Mouse (Mus musculus) intestine, embryonic 14.5 days (tissue): ENCODE results near the gene Slc37a1. TPM values are rescaled to one million over a fixed set of nuclear protein-coding genes. Genes with fewer than 3 reads are reported as not detected.

Experiments used
- ATAC-seq: fragments of 200-750 bp; cut with Nextera tagmentation; replicated peaks from 2 replicates; pipeline ENCODE4 v1.8.0; 2017; ENCODE audit warnings: low read depth, moderate number of reproducible peaks, moderate TSS enrichment, moderate library complexity; ENCODE audit not compliant: low FRiP score, low TSS enrichment
- DNase-seq: peaks from one replicate; pipeline ENCODE4 v3.0.0-alpha.2; 2018; ENCODE audit warnings: low spot score
- H3K27ac ChIP-seq: fragments of 300-500 bp; sonication (generic); 2 replicates; pipeline ENCODE4 v1.5.1; 2014; ENCODE audit warnings: low read depth, mild to moderate bottlenecking, control low read depth
- H3K27me3 ChIP-seq: fragments of 300-500 bp; sonication (generic); replicated peaks from 2 replicates; pipeline ENCODE4 v1.6.1; 2014; ENCODE audit warnings: low read length, control low read depth; ENCODE audit not compliant: control insufficient read depth, insufficient read depth
- H3K36me3 ChIP-seq: fragments of 300-500 bp; sonication (generic); 2 replicates; pipeline ENCODE4 v1.6.1; 2014; ENCODE audit warnings: low read length, control low read depth; ENCODE audit not compliant: control insufficient read depth, insufficient read depth
- H3K4me1 ChIP-seq: fragments of 300-500 bp; sonication (generic); replicated peaks from 2 replicates; pipeline ENCODE4 v1.6.1; 2014; ENCODE audit warnings: low read length, control low read depth, mixed read lengths; ENCODE audit not compliant: control insufficient read depth, insufficient read depth
- H3K4me2 ChIP-seq: fragments of 300-500 bp; sonication (generic); 2 replicates; pipeline ENCODE4 v1.6.1; 2014; ENCODE audit warnings: low read length
- H3K4me3 ChIP-seq: fragments of 300-500 bp; sonication (generic); 2 replicates; pipeline ENCODE4 v1.5.1; 2014; ENCODE audit warnings: low read depth, low read length, control low read depth, mixed read lengths
- H3K9ac ChIP-seq: fragments of 300-500 bp; sonication (generic); 2 replicates; pipeline ENCODE4 v1.6.1; 2014; ENCODE audit warnings: mild to moderate bottlenecking, low read length
- H3K9me3 ChIP-seq: fragments of 300-500 bp; sonication (generic); 2 replicates; pipeline ENCODE4 v1.6.1; 2016; ENCODE audit warnings: low read length, control low read depth; ENCODE audit not compliant: control insufficient read depth
- WGBS: fragments of 180-500 bp; shearing (Covaris S2); extraction: QIAGEN DNeasy Blood & Tissue Kit; methylation state at CpG from one replicate; pipeline ENCODE4 v1.1.7; 2014; 5-methylcytosine and 5-hydroxymethylcytosine counted together
- polyA plus RNA-seq: library from polyadenylated mRNA; unstranded; fragments of >200 nt; fragmentation: Nextera tagmentation; extraction: Ambion mirVana; gene quantifications from 2 replicates; pipeline ENCODE4 v1.2.1, GENCODE M21; 2014

The Slc37a1 gene
- polyA plus RNA-seq, 1 experiment from 2014 or later, result 14.7 TPM

DNA sequence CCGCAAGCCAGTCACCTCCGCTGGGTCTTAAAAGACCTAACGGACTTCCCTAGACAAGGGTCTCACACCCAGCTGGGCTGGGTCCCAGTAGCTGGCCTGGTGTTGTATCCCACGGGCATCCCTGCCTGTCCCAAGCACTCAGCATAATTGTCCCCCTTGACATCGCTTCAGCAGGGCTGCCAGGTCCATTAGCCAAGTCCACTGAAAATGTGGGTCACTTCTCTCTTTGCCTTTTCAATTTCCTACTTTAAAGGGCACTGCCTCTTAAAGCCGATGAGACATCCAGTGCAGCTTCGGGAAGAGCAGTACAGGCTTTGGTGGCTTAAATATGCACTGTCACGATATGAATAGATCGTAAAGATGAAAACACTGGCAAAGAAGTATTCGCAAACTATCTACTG is 91.8 kb downstream of the Slc37a1 start:
- H3K4me3 ChIP-seq, result no peak overlapping the region
- ATAC-seq, result no peak
- no peaks in the 10 kb centered on the region for H3K36me3 ChIP-seq
- H3K4me1 ChIP-seq, result peaks cover 2% of the 10 kb centered on the region; the same call in 1 of the 2 replicates
- H3K4me2 ChIP-seq, result no peak overlapping the region
- no peak overlapping the region for H3K9ac ChIP-seq
- no peaks in the 10 kb centered on the region for H3K9me3 ChIP-seq
- 65% methylated on average over 10 of the region's 10 CpGs for WGBS
- H3K27ac ChIP-seq, result no peak overlapping the region
- H3K27me3 ChIP-seq, result no peaks in the 10 kb centered on the region
- no peak for DNase-seq

DNA sequence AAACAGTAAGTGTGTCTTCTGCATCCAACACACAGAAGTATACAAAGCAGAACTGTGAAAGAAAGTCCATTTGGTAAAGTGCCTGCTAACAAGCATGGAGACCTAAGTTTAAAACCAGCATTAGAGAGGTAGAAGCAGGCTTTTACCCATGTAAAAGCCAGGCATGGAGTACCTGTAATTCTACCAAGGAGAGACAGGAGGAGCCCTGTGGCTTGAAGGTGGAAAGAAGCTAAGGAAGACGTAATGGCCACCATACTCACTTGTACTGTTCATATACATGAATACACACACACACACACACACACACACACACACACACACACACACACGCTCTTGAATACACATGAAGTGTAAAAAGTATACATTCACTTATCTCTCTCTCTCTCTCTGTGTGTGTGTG is 92.5 kb downstream of the Slc37a1 start:
- 60% methylated on average over 2 of the region's 2 CpGs for WGBS
- DNase-seq (no peak), ATAC-seq (no peak)
- Histone ChIP-seq H3K27ac (no peak overlapping the region), H3K4me1 (peaks cover 2% of the 10 kb centered on the region; the same call in 1 of the 2 replicates), H3K9ac (no peak overlapping the region), H3K4me2 (no peak overlapping the region), H3K9me3 (no peaks in the 10 kb centered on the region), H3K27me3 (no peaks in the 10 kb centered on the region), H3K4me3 (no peak overlapping the region), H3K36me3 (no peaks in the 10 kb centered on the region)

DNA sequence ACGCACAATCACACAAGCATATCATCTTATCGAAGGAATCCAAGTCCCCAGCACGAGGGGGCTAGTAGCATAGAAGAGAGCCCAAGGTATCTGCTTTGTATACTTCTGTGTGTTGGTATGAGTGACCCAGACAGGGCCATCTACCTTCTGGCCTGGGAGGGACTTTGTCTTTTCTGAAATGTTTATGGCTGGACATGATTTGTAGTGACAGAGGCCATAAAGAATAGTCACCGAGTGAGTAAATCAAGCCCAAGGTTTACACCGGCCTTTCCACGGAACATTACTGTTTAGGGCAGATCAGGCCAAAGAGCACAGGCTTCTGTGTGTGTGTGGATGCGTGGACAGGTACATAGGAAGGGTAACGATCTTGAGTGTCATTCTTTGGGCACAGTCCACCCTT is 93.3 kb downstream of the Slc37a1 start:
- Histone ChIP-seq H3K4me3 (no peak overlapping the region), H3K27ac (no peak overlapping the region), H3K4me1 (peaks cover 4% of the 10 kb centered on the region), H3K4me2 (no peak overlapping the region), H3K9me3 (no peaks in the 10 kb centered on the region), H3K9ac (no peak overlapping the region), H3K27me3 (no peaks in the 10 kb centered on the region), H3K36me3 (no peaks in the 10 kb centered on the region)
- no peak for DNase-seq
- WGBS, result 34% methylated on average over 8 of the region's 8 CpGs
- ATAC-seq, result no peak; the same call in 1 of the 2 replicates

DNA sequence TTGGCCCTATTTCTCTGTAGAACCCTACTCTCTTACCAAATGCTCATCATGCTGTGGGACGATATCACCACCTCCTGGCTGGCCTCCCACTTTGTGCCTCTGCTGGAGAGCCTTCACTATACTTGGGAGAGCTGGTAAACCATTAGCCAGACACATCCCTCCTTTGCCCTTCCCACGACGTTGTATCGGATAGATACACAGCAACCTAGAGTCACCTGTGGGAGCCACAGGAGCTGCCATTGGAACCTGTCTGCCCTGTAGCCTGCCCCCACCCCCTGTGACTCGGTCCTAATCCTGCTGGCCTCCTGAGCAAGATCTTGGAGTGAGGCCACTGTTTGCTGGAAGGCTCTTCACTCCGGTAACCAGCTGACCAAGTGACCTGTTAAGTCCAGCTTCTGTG is 96.7 kb downstream of the Slc37a1 start:
- Histone ChIP-seq H3K36me3 (no peaks in the 10 kb centered on the region), H3K9me3 (no peaks in the 10 kb centered on the region), H3K27me3 (no peaks in the 10 kb centered on the region), H3K4me3 (no peak overlapping the region), H3K9ac (no peak overlapping the region), H3K4me2 (no peak overlapping the region), H3K4me1 (peaks cover 27% of the 10 kb centered on the region), H3K27ac (no peak overlapping the region)
- ATAC-seq, result no peak
- DNase-seq, result no peak
- WGBS, result 63% methylated on average over 6 of the region's 6 CpGs

DNA sequence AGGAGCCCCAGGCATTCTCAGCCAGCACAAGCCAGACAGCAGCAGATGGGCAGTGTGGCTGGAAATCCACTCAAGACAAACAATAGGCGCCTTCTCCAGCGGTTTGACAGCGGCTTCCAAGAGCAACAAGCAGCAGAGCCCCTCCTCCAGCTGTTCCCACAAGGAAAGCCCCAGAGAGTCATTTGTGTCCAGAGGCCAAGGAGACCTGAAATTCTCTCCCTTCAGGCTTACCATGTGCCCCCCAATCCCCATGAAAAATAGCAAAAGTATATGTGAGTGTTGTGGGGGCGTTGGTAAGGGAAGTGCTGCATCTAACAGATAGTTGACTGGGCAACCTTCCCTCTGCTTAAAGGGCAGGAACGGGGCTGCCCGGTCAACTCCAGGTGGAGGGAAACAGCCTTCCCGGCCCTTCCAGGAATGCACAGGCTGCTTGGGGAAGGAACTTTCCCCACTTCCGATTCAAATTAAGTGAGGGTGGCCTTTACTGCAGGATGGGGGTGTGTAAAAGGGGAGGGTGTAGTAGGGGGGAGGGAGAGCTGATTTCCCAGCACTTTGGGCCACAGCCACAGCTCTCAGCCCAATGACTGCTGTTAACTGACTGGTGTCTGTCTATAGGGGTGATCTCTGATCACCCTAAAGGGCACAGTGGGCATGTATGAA is 98.5 kb downstream of the Slc37a1 start:
- Histone ChIP-seq H3K9ac (peak overlapping the region; percentile 6; the same call in 1 of the 2 replicates), H3K4me3 (no peak overlapping the region), H3K27me3 (no peaks in the 10 kb centered on the region), H3K27ac (peak overlapping the region; percentile 82), H3K36me3 (no peaks in the 10 kb centered on the region), H3K9me3 (no peaks in the 10 kb centered on the region), H3K4me1 (peaks cover 45% of the 10 kb centered on the region), H3K4me2 (peak overlapping the region; percentile 74)
- WGBS, result 15% methylated on average over 8 of the region's 8 CpGs
- 0 out of 2 replicates have a peak, but pooled peaks have one; percentile 11 for ATAC-seq
- DNase-seq, result peak; percentile 62

DNA sequence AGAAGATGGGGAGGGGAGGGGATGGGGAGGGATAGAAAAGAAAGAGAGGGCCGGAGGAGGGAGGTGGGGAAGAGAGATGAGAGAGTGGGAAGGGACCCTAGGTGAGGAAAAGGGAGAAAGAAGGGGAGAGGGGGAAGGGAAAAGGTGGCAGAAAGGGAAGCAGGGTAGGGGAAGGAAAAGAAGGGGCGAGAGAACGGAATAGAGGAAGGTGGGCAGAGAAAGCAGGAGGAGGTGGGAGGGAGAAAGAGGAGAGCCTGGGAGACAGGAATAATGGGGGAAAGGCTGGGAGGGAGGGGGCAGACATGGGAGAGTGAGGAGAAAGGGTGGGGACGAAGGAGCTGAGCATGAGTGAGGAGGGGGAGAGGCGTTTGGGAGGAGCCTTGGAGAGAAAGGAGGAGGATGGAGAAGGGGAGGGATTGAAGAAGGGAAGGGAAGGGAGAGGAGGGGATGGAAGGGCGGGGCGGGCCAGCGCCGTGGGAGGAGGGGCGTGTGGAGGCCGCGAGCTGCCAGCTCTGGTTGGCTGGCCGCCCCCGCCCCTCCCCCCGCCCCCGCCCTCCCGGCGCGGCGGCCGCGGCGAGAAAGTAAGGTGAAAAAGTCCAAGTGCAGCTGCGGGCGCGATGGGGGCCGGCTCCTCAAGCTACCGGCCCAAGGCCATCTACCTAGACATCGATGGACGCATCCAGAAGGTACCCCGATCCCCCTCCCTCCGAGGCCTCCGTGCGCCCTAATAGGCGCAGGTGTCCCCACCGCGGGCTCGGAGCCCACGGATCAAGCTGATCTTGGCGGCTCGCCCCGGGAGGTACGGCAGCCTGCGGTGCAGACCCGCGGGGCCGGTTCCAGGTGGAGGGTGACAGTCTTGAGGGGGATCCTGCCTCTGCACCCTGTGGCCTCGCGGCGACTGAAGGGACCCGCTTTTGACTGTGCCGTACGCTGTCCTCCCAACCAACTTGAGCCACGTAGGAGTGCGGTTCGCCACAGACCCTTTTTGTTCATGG is 99.4 kb downstream of the Slc37a1 start, which contains the start of gene Pde9a:
Pde9a (plus strand) TSS at position 540 of the 995 bp plus-strand sequence.
- peak within 1 kb of the TSS; percentile 77 for H3K9ac ChIP-seq
- peaks cover 50% of the 10 kb centered on the region for H3K4me1 ChIP-seq
- peak within 1 kb of the TSS; percentile 82 for H3K27ac ChIP-seq
- H3K4me3 ChIP-seq, result peak within 1 kb of the TSS; percentile 80
- ATAC-seq (peak; percentile 83), DNase-seq (peak; percentile 85)
- no peaks in the 10 kb centered on the region for H3K27me3 ChIP-seq
- WGBS, result under 1% methylated on average over 48 of the region's 56 CpGs
- H3K4me2 ChIP-seq, result peak within 1 kb of the TSS; percentile 74
- no peaks in the 10 kb centered on the region for H3K9me3 ChIP-seq
- no peaks in the 10 kb centered on the region for H3K36me3 ChIP-seq

DNA sequence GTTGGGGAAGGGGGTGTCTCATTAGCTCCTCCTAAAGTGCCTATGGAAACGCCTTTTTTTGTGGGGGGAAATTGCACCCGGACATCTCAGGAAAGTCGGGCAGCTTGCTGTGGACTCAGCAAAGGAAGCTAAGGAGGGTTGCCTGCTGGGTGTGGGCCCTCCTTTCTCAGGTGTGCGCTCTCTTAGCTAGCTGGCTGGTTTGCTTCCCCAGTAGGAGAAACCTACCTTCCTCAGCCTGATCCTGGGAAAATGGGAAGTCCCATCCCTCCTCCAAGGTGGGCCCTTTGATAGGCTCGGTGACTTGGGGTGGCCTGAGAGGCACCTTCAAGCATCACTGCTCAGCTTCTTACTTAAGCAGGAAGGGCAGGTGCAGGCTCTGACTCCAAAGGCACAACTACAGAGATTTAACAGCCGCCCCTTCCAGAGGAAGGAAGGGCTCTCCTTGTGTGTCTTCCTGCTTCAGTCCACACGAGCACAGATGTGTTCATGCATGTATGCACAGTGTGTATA is 100.2 kb downstream of the Slc37a1 start:
- Histone ChIP-seq H3K9me3 (no peaks in the 10 kb centered on the region), H3K27me3 (no peaks in the 10 kb centered on the region), H3K27ac (no peak overlapping the region), H3K4me1 (peaks cover 52% of the 10 kb centered on the region), H3K4me3 (peak overlapping the region; percentile 80), H3K9ac (peak overlapping the region; percentile 77), H3K36me3 (no peaks in the 10 kb centered on the region), H3K4me2 (peak overlapping the region; percentile 74)
- DNase-seq, result no peak
- no peak for ATAC-seq
- WGBS, result 2% methylated on average over 7 of the region's 7 CpGs

DNA sequence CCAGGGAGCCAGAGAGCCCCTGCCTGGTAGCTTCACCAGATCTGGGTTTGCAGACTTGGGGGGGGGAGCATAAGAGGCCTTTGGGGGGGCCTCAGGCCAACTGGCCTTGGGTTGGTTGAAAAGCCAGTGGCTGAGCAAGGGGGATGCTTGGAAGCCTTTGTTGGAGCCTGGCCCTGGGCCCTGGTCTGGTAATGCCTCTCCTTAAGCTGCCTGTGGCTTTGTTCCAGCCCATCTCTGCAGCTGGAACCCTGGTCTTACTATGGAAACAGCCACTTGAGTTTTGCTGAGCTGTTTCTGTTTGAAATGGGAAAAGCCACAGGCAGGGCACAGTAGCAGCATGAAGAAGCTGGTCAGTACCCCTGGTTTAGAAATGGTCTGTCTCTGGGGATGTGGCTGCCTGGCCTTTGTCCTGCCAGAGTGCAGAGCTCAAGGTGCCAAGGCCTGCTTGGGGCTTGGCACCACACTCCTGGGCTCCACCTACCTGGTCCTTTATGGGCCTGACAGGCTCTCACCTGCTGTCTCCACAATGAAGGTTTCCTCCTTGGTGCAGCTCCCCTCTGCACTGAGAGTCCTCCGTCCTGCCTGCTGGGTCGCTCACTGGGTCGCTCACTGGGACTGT is 102.9 kb downstream of the Slc37a1 start:
- Histone ChIP-seq H3K4me1 (peaks cover 67% of the 10 kb centered on the region), H3K9ac (no peak overlapping the region), H3K36me3 (0 out of 2 replicates have a peak, but pooled peaks cover 4% of the 10 kb centered on the region), H3K27ac (peak overlapping the region; percentile 62), H3K4me3 (no peak overlapping the region), H3K27me3 (no peaks in the 10 kb centered on the region), H3K4me2 (peak overlapping the region; percentile 28), H3K9me3 (no peaks in the 10 kb centered on the region)
- DNase-seq (no peak), ATAC-seq (no peak)
- WGBS, result 94% methylated on average over 3 of the region's 3 CpGs
